Mouse (Mus musculus) gastrocnemius, postnatal 36 days (tissue): ENCODE results near the gene Acy3. TPM values are rescaled to one million over a fixed set of nuclear protein-coding genes. Genes with fewer than 3 reads are reported as not detected.
"Not testable (repeated sequence)": the region's sequence is repeated elsewhere in the genome, so short reads cannot be mapped to it uniquely, and the experiment has no call there.

Experiments
- DNase-seq, 2 experiments: peaks; one replicate each; pipeline ENCODE4 v3.0.0; 2022
- intact Hi-C: fragments of 180-260 bp; cut with DNase I; formaldehyde crosslinking; loops from one replicate; pipeline ENCODE4 v1.15.1; 2025
- total RNA-seq, 2 experiments: library from RNA; stranded (reverse); gene quantifications; 2 replicates each; pipeline ENCODE4 v1.2.3; 2021

The Acy3 gene
- total RNA-seq, 2 experiments from 2014 or later, result 2.0 to 3.2 TPM

DNA sequence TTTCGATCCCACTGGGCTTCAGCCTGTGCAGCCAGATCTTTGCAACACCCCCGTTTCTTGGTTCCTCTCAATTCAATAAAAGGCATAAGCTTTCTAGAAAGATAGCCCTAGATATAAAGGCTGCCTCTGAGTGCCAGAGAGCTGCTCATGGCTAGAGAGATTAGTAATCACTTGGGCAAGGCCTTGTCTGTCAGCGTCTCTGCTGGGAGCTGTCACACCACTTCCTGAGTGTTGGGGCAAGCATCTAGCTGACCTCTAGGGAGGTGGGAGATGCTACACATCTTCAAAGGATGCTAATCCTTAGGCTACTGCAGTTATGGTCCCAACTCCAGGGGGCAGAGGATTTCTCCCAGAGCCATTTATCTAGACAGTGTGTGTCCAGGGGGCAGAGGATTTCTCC is 19.1 kb upstream of the Acy3 start:
- no peak for DNase-seq

DNA sequence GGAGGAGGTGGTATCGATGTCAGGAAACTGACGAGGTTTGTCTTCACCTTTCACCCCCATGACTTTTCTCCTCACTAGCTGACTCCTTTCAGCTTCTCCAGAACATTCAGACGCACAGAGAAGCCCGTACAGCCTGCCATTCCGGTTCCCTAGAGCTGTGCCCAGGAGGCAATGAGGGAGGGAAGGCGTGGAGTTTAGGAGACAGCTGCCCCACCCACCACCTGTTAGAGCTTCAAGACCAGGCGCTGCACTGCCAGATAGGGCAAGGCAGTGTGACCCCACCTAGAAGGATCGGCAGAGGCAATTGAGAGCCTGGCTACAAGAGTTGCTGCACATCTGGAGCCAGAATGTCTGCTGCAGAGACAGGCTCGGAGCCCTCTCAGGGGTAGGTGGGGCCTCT is 14.1 kb upstream of the Acy3 start, which contains the start of gene Aldh3b2:
Gene Aldh3b2, plus strand, starts transcription at position 100 of the 400 bp plus-strand sequence.
- intact Hi-C loops, result no loop called here
- DNase-seq, result no peak

More for the DNA sequence above, 19.1 kb upstream of the Acy3 start:
- intact Hi-C loops, result no loop called here

- DNase-seq, intact Hi-C loops: not testable (repeated sequence)
Measured at GRCm38 (mm10) chr19:3974608-3975007, 11.8 kb upstream of the Acy3 start.

GRCm38 (mm10) chr19:3975866-3976265 is 10.5 kb upstream of the Acy3 start:
- intact Hi-C loops, result no loop called here
- DNase-seq, result no peak

DNA sequence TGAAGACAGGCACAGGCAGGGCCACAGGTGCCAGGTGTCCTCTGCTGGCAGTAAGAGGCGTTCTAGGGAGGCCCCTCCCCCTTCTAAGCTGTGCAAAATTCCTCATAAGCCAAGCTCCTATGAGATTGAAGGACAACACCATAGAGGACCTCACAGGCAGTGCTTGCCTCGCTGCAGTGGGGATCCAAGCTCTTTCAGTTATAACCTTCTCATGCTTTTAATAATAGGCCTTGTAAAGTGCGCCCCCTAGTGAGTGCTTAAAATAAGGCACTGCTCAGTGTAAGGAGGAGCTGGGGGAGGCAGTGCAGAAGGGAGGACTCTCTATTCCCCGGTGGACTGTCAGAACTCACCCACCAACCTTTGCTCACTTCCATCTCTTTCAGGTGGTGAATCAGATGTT is 6.1 kb upstream of the Acy3 start:
- DNase-seq, result peak in 1 of 2 experiments; percentile 79
- intact Hi-C loops, result loop anchor here (5.0 kb wide), 2 partner anchors 33 to 188 kb away; no protein-coding TSS in a partner anchor

- no peak for DNase-seq
- intact Hi-C loops, result loop anchor here (5.0 kb wide), 2 partner anchors 34 to 189 kb away; no protein-coding TSS in a partner anchor
Measured at GRCm38 (mm10) chr19:3980917-3981316, 5.5 kb upstream of the Acy3 start.

DNA sequence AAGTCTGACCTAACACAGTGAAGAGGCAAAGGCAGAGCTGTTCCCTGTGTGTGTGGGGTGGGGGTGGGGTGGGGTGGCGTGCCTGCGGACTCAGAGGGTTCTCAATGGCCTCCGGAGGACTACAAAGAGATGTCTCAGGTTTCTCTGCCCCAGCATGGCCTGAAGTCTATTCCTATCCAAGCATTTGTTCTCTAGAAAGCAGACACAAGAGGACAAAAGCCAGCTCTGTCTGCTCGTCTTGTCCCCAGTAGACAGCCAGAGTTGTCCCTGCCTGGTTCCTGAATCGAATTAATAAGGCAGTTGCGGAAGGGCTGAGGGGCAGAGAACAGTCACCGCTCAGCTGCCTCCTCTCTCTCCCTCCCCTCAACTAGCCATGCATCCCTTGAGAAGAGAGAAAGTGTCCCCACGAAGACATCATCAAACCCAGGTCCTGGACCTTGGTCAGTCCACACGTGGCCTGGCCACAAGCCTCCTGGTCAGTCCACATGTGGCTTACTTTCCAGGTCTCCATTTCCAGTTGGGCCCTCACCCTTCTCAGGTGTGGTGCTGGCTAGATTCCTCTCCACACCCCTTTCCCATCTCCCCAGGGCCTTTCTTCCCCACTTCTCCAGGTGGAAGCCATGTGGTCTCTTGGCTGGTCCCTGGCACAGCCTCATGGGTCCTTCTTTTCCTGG is 2.7 kb upstream of the Acy3 start:
- intact Hi-C loops, result loop anchor here (5.0 kb wide), 2 partner anchors 36 to 191 kb away; no protein-coding TSS in a partner anchor
- DNase-seq, result no peak

DNA sequence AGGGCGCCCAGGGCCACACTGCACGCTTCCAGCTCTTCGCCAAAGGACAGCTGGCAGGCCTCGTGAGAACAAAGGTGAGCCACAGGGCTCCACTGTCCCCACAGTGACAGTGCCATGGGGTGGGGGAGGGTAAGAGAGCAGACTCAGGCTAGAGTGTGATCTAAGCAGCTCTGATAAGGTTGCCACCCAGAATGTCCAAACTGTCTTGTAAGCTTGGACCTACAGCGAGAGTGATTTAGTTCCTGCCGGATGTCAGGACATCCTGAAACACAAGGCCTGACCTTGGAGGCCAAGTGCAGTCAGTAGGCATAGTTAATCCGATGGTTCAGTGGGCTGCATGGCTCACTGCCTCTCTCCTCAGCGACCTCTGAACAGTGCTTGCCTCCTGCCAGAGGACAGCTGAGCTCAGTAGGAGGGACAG is 1.1 kb upstream of the Acy3 start:
- no peak for DNase-seq
- intact Hi-C loops, result no loop called here

- DNase-seq, result no peak
- intact Hi-C loops, result no loop called here
Measured at GRCm38 (mm10) chr19:3988066-3988465, 1.7 kb downstream of the Acy3 start.

DNA sequence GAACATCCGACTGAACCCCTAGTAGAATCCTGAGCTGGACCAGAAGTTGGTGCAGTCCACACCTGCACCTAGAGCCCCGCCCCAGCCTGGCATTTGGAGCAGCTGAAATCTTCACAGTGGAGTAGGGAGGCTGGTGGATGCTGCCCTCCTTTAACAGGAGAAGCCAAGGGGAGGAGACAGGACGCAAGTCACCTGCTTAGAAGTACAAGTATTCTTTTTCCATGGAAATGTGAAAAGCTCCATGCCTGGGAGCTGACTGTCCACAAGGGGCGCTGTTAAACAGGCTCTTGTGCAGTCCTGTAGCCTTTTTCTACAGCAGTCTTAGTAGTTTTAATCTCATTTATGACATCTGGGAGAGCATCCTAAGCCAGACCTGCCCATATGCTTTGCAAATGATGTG is 2.4 kb downstream of the Acy3 start:
- DNase-seq, result no peak
- intact Hi-C loops, result no loop called here

- DNase-seq, result no peak
- intact Hi-C loops, result no loop called here
Measured at GRCm38 (mm10) chr19:3990804-3991203, 4.4 kb downstream of the Acy3 start.

- no peak for DNase-seq
- intact Hi-C loops, result no loop called here
Measured at GRCm38 (mm10) chr19:3991562-3991961, 5.2 kb downstream of the Acy3 start.

GRCm38 (mm10) chr19:3991966-3992365 is 5.6 kb downstream of the Acy3 start:
- intact Hi-C loops, result no loop called here
- no peak for DNase-seq

- no peak for DNase-seq
- intact Hi-C loops, result no loop called here
Measured at GRCm38 (mm10) chr19:3992416-3992815, 6.0 kb downstream of the Acy3 start, which contains the start of gene Tbx10. Gene Tbx10, plus strand, starts transcription at chr19:3992752.

DNA sequence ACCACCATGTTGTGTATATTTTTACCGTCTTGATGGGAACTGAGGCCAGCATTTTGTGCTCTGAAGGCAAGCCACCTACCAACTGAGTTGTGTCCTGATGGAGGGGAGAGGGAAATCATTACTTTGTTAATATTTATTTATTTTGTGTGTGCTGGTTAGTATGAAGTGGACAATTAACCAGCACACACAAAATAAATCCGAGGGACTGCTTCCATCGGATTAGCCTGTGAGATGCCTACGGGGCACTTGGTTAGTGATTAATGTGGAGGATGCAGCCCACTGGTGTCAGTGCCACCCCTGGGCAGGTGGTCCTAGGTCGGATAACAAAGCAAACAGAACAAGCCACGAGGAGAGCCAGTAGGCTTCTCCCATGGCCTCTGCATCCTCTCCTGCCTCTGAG is 8.6 kb downstream of the Acy3 start:
- intact Hi-C loops, result no loop called here
- no peak for DNase-seq

DNA sequence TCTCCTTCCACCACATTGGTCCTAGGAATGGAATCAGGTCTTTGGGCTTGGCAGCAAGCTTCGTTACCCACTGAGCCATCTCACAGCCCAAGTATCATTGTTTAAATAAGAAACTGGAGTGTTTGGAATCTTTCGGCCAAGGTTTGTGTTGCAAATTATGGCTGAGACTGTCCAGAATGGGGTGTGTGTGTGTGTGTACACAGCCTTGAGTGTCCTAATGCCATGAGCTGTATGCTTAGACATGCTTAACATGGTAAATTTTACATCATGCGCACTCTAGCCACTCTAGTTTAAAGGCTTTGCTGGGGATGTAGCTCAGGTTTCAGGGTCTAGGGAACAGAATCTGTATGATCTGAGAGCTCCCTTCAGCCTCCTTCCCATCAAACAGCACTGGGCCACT is 9.1 kb downstream of the Acy3 start:
- DNase-seq, result no peak
- intact Hi-C loops, result no loop called here

DNA sequence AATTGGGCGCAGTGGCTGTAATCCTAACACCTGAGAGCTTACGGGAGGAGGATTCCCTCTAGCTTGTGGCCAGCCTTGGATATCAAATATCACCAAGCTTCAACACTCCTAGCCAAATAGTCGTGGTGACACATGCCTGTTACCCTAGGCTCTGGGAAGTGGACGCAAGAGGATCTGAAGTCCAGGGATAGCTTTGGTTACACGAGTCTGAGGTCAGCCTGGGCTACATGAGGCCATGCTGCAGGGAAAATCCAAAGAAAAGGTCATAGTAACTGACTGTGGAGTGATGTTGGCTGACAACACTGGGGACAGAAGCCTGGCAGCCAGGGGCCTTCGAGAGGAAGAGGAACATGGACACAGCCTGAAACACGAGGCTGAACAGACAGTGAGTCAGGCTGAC is 9.7 kb downstream of the Acy3 start:
- intact Hi-C loops, result no loop called here
- no peak for DNase-seq

GRCm38 (mm10) chr19:3996747-3997146 is 10.4 kb downstream of the Acy3 start:
- DNase-seq, result no peak
- intact Hi-C loops, result no loop called here

- intact Hi-C loops, result no loop called here
- no peak for DNase-seq
Measured at GRCm38 (mm10) chr19:3997231-3997630, 10.9 kb downstream of the Acy3 start.

GRCm38 (mm10) chr19:3998335-3998734 is 12.0 kb downstream of the Acy3 start:
- intact Hi-C loops, result no loop called here
- DNase-seq, result no peak

- intact Hi-C loops, result no loop called here
- no peak for DNase-seq
Measured at GRCm38 (mm10) chr19:3999121-3999730, 12.9 kb downstream of the Acy3 start.
